ENCODE assay signal across 11 mouse cellular contexts in the genomic region with DNA sequence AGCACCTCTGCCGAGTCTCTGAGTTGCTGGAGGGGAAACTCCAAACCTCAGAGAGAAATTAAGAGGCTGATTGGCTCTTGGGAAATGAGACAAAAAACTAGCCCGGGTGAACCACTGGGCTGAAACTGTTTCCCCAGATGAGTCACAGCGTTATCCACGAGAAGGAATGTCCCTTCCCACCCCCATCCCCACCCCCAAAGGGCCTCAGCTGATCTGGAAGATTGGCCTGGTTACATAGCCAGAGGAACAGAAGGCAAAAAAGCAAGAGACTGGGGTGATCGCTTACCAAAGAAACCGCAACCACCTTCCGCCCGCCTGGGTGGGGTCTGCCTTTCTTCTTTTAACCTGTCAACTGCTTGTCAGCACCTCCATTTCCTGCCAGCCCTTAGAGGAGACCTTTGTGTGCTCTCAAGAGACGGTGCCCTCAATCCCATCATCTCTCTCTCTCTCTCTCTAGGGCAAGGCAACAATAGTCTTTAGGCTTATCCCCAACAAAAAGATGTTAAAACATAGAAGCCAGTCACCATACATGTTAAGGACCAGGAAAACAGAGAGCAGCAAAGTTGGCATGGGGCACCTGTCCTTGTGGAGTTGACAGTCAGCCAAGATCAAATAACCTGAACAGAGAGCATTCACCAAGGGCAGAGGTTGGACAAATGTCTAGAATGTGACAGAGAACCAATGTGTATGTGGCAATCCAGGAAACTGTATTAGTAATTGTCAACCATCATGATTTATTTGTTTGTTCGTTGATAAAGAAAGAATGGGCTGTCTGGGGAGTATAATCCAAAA.
DNase-seq lines count a peak whose midpoint lies in the region; ATAC-seq and TF ChIP-seq lines count a peak whose summit lies in the region.
"Had no signal": no experiment of that assay in that cellular context is flagged by ENCODE, and none has a peak within 500 bp of the region (broad histone marks: within the 10 kb centered on the region; RNA-seq: fewer than 3 reads in every experiment).

No protein-coding gene starts in this region.

- peaks cover 21% of the 10 kb centered on the region for H3K4me1 ChIP-seq in heart, embryonic 13.5 days
- H3K4me1 ChIP-seq in stomach, postnatal 0 days (replicated peaks; ENCODE audit: control insufficient read depth, insufficient read depth) = no peaks in the 10 kb centered on the region
- peaks cover 20% of the 10 kb centered on the region for H3K4me1 ChIP-seq in midbrain, embryonic 10.5 days

- ATAC-seq in heart, embryonic 13.5 days (ENCODE audit: extremely low read depth, insufficient number of reproducible peaks, low FRiP score, low TSS enrichment) = no peak
- ATAC-seq in stomach, postnatal 0 days (ENCODE audit: low FRiP score, low TSS enrichment) = peak; percentile 48; the same call in 1 of the 2 replicates

- DNase-seq in heart, adult 18-20 months = peak; percentile 41 to 69
- DNase-seq in heart, postnatal 14 days = no peak
- peak; percentile 83 for DNase-seq in MEL-GATA-1-ER (ENCODE audit: extremely low read depth, low read depth)
- peak; percentile 24 for DNase-seq in stomach, postnatal 0 days (ENCODE audit: low spot score)
- no peak for DNase-seq in cerebellum, adult 9-11 months
- DNase-seq in layer of hippocampus, postnatal 10 days (ENCODE audit: low spot score in 2 of 2) = no peak
- no peak for DNase-seq in midbrain, embryonic 10.5 days (ENCODE audit: low spot score)
- DNase-seq: kidney, adult 18-20 months had no signal

- H3K27ac ChIP-seq in heart, embryonic 13.5 days (replicated peaks) = no peak overlapping the region
- H3K27ac ChIP-seq in stomach, postnatal 0 days (replicated peaks) = peak overlapping the region; percentile 25
- H3K27ac ChIP-seq in midbrain, embryonic 10.5 days (replicated peaks) = no peak overlapping the region
- H3K27ac ChIP-seq: embryonic facial prominence, embryonic 13.5 days; macrophage had no signal

- no peak for TF ChIP-seq EP300 in stomach, postnatal 0 days (optimal IDR thresholded peaks at IDR 0.05)

- peak overlapping the region; percentile 35 for H3K4me2 ChIP-seq in heart, embryonic 13.5 days
- H3K4me2 ChIP-seq in stomach, postnatal 0 days (replicated peaks; ENCODE audit: low read depth) = no peak overlapping the region
- H3K4me2 ChIP-seq: embryonic facial prominence, embryonic 13.5 days had no signal

- H3K27me3 ChIP-seq in heart, embryonic 13.5 days (replicated peaks) = peaks cover 19% of the 10 kb centered on the region
- no peaks in the 10 kb centered on the region for H3K27me3 ChIP-seq in stomach, postnatal 0 days (ENCODE audit: control insufficient read depth, insufficient read depth, low read length)
- H3K27me3 ChIP-seq in midbrain, embryonic 10.5 days (ENCODE audit: low read depth, poor library complexity, severe bottlenecking) = no peaks in the 10 kb centered on the region

- intact Hi-C loops in heart, postnatal 14 days (cut with DNase I) = no loop called here

- no peak overlapping the region for H3K9ac ChIP-seq in heart, embryonic 13.5 days
- H3K9ac ChIP-seq in stomach, postnatal 0 days (ENCODE audit: low read length) = no peak overlapping the region
- H3K9ac ChIP-seq: embryonic facial prominence, embryonic 13.5 days had no signal

- H3K4me3 ChIP-seq in heart, embryonic 13.5 days = no peak overlapping the region
- no peak overlapping the region for H3K4me3 ChIP-seq in stomach, postnatal 0 days (ENCODE audit: low read depth, low read length)
- H3K4me3 ChIP-seq in midbrain, embryonic 10.5 days = no peak overlapping the region
- H3K4me3 ChIP-seq: embryonic facial prominence, embryonic 13.5 days had no signal

- H3K36me3 ChIP-seq in heart, embryonic 13.5 days = no peaks in the 10 kb centered on the region
- H3K36me3 ChIP-seq in stomach, postnatal 0 days (ENCODE audit: control insufficient read depth, insufficient read depth, low read length) = no peaks in the 10 kb centered on the region
- H3K36me3 ChIP-seq in midbrain, embryonic 10.5 days = no peaks in the 10 kb centered on the region
- H3K36me3 ChIP-seq: embryonic facial prominence, embryonic 13.5 days had no signal

- no peaks in the 10 kb centered on the region for H3K9me3 ChIP-seq in heart, embryonic 13.5 days
- no peaks in the 10 kb centered on the region for H3K9me3 ChIP-seq in stomach, postnatal 0 days (ENCODE audit: control insufficient read depth, low read length)
- no peaks in the 10 kb centered on the region for H3K9me3 ChIP-seq in midbrain, embryonic 10.5 days (replicated peaks)

- no peak for TF ChIP-seq CTCF in stomach, postnatal 0 days (IDR thresholded peaks at IDR 0.05; ENCODE audit: low read depth)

- WGBS in heart, embryonic 13.5 days = 13% methylated on average over 10 of the region's 10 CpGs
- 29% methylated on average over 10 of the region's 10 CpGs for WGBS in stomach, postnatal 0 days
- WGBS in midbrain, embryonic 10.5 days = 52% methylated on average over 10 of the region's 10 CpGs

Comparison
In these comparisons a context has a peak if more than half of its experiments do, and no peak if none do; other contexts are left out.
1. DNase-seq: peak in heart, adult 18-20 months (2 of 2), MEL-GATA-1-ER (single experiment) and stomach, postnatal 0 days (single experiment); none in heart, postnatal 14 days (0 of 2), cerebellum, adult 9-11 months (single experiment), layer of hippocampus, postnatal 10 days (0 of 2) and midbrain, embryonic 10.5 days (single experiment).